Mouse (Mus musculus) kidney, postnatal 25 days (tissue): ENCODE measurements around the gene Lamc3.

Experiments
- DNase-seq, 2 experiments: peaks; one replicate each; pipeline ENCODE4 v3.0.0; 2021; ENCODE audit warnings: mixed read lengths in 2 of 2

The Lamc3 gene

DNA sequence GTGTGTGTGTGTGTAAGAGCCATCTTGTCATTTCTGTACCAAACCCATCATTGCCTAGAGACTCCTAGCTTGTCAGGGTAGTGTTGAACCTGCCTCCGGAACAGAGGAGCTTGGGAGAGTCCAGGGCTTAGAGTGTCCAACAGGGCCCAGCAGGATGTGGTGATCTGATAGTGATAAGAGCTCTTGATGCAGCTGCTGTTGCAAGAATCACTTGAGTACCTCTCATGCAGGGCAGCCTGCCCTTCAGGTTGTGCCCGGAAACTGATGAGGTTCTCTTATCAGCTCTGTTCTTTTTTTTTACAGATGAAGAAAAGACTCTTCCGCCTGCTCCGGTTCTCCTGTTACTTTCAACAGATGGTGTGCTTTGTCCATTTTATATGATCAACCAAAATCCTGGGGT, 103.9 kb downstream of the Lamc3 start:
- no peak for DNase-seq

DNA sequence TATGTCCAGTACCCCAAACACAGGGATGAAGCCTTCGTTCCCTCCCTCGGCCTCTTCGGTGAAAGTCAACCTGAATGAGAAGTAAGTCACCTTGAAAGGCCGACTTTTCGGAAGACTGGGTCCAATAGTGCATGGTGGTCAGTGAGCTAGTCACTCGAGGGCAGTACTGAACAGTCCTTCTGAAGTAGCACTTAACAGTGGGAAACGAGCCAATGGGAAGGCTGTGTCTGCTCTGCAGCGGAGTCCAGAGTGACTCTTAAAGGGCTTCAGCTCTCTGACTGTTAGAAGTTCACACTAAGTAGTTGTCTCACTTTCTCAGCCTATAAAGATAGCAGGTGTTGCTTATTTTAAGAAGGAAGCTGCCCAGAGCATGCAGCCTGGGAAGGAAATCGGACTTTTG, 107.8 kb downstream of the Lamc3 start:
- DNase-seq: no peak

DNA sequence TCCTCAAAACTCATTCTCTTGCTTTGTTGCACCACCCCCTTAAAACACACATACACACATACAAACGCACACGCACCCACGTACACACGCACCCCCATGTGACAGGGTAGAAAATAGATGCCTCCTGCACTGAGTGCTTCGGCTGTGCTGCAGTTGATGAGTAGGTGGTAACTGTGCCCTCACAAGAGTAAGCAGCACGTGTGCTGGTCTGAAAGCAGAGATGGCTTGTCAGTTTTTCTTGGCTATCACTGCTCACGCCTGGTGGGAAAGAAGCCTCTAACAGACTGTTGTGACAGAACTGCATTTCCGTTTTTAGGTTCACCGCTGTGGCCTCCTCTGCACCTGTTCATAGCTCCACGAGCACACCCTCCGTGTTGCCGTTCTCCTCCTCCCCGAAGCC, 109.0 kb downstream of the Lamc3 start:
- no peak for DNase-seq
